Mouse (Mus musculus): ENCODE measurements at regions not wholly inside any gene's neighbourhood (a gene's known extent, or its start where the extent isn't known, plus 50 kb on each side); places are given as distances from the start of the nearest gene placed in this dataset.

DNA sequence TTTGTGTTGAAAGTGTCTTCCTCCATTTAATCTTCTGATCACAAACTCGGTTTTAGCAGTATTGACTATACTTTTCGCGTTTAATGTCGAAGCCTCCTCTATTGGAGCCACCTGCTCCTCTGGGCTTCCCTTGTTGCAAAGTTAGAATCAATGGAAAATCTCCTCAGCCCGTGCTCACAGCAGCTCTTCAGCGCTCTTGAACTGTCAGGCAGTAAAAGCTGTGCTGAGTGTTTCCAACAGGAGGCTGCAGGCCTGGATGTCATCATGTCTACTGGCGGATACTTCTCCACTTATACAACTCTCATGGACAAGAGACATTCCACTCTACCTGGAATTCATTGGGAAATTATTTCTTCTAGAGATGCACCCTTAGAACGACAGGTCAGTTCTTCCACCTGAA is 380.4 kb upstream of the Crim1 start:
- no peak for DNase-seq

DNA sequence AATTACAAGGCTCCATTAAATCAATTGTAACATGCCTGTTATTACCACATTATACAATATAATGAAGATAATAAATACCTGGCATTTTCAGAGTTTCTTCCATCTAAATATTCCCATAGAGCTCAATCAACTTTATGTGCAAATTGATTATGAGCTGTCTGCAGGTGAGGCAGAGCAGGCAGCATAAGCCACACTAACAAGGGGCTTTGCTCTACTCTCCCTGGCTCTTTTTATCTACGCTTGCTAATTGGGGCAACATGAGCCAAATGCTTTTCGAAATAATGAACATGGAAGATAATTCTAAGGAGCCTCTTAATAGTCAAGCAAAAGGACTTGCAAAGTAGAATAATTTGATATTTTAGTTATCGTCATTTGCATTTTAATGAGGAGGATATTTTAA is 356.1 kb upstream of the Crim1 start:
- no peak for DNase-seq

- no peak for DNase-seq
Observed at GRCm38 (mm10) chr17:77874497-77874896, 325.6 kb upstream of the Crim1 start.

DNA sequence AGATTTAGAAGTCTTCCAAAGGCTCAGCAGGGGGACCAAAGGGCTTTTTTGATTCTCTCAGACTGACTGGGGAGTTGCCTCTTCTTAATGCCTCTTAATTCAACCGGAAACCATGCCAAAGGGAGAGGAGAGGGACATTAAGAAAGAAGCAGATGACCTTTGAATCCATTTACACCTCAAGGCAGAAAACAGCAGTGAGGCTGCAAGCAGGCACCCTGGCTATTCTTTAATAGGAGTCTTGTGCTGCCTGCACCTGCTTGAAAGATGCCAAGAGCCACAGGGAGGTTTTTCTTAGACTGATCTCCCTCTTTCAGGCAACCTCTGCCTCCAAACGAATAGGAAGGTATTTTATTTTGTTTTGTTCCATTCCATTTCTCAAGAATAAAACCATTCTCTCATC is 323.0 kb upstream of the Crim1 start:
- DNase-seq, result no peak

DNA sequence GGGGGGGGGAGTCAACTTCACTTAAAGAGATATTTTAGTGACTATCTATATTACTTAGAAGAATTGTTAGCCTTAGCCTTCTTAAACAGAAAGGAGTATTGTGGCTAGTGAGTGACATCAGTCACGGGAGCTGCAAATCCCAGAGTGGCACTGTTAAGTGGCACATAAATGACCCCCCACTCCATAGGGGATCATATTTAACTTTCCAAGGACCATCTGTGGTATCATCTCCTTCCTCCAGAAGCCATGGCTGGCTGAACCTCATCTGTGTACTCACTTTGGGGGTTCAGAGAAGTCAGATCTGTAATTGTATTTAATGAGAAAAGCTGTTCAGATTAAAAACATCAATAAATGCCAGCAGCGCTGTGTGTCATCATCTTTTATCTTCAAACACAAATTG is 314.9 kb upstream of the Crim1 start:
- DNase-seq, result no peak

- peak; percentile 49 for DNase-seq
Observed at GRCm38 (mm10) chr17:77889147-77889546, 310.9 kb upstream of the Crim1 start.

DNA sequence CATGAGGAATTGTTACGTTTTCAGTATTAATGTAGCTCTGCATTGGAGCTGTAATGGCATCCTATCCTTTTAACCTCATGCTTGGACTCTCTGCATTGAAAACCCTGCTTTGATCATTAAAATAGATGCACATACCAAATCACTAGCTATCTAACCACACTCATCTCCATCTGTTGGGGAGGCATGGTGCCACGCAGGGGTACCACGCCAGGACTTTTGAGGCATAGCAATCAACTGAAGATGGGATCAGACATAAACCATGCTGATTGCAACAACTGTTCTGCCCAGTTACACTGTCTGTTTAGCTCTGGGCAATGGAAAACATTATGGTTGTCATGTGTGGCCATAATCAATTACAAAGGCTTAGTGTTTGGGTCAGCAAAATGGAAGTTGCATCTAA is 295.6 kb upstream of the Crim1 start:
- DNase-seq, result no peak

- no peak for DNase-seq
Observed at GRCm38 (mm10) chr17:77913962-77914450, 286.0 kb upstream of the Crim1 start.

DNA sequence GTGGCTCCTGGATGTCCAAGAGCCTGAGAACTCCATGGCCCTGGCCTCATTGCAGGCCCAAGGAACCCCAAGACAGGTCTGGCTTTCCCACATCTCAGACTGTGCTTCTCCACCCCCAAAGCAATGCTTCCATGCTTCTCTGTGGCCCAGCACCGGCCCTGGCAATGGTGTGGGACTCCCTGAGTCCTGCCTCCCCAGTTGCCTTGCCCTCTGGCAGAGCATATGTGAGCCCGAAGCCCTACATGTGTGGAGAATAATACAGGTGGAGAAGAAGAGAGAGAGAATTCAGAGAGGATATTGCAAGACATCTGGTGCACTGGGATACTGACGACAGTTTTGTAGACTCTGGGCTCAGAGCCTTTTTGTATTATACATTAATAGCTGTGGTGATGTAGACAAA is 269.8 kb upstream of the Crim1 start:
- DNase-seq, result no peak

- DNase-seq, result no peak
Observed at GRCm38 (mm10) chr17:77930967-77931591, 269.0 kb upstream of the Crim1 start.

GRCm38 (mm10) chr17:77933192-77933591 is 266.9 kb upstream of the Crim1 start:
- no peak for DNase-seq

- DNase-seq, result no peak
Observed at GRCm38 (mm10) chr17:77958048-77958447, 242.0 kb upstream of the Crim1 start.

DNA sequence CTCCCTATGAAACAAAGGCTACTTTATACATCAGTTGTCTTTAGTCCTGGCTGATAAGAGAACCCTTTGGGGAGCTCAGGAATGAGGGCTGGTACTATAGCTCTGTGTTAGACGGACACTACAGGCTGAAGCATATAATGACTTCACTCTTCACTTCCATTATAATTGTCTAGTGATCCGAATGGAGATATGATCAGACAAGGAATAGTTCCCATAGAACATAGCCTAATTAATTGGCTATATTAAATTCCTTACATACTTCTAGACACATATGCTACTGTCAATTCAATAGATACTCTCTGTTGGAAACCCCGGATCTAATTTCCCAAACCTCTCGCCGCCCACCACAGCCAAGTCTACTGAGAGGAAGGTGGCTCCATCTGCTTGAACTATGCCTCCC is 238.8 kb upstream of the Crim1 start:
- no peak for DNase-seq

- DNase-seq, result no peak
Observed at GRCm38 (mm10) chr17:77963358-77963757, 236.7 kb upstream of the Crim1 start.

DNA sequence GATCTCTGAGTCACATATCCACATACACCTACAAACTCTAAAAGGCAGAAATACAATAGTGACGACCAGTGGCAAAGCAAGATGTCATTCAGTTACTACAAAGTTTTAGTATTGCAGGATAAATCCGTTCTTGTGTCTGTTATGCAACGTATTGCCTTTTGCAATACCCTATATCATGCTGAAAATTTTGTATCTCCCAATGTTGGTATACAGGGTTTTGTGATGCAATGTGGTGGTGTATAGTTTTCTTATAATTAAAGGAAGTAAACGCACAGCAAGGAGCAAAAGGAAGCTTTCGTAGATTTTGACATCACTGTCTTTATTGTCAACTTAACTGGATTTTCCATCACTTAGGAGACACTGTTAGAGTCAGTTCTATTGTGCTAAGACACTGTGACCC is 231.5 kb upstream of the Crim1 start:
- no peak for DNase-seq

- DNase-seq, result no peak
Observed at GRCm38 (mm10) chr17:77969187-77969586, 230.9 kb upstream of the Crim1 start.

All from right cerebral cortex, adult 18-20 months (tissue).